ENCODE assay signal across 9 mouse cellular contexts in the genomic region with DNA sequence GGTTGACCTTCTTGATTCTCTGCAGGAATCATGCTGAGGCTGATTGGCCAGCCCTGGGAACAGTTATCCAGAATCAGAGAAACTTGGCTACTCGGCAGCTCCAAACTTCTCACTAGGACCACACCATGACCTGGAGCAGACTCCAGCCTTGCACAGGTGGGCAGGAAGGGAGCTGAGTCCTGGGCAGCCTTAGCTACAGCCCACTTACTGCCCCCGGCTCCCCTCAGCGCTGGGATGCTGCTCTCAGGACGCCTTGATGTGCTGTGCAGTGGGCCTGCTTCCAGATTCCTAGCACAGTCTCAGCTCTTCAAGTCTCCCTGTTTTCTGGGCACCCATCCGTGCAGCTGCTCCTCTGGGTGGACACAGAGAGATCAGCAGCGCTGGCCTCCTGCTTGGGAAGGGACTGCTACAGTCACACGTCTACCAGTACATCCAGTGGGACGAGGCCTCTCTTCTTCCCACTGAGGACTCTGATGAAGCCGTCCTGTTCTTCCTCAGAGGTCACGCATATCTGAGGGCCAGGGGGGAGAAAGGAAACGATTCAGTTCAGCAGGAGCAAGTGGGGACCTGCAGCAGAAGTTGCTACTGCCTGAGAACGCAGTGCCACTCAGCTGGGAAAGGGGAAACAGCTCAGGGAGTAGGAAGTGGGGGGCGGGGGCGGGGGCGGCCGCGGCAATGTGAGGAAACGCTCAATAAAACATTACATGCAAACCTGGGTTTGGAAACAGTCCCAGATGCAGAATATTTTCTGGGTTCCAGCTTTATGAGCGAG.
DNase-seq lines count a peak whose midpoint lies in the region; ATAC-seq and TF ChIP-seq lines count a peak whose summit lies in the region.
"Had no signal": no experiment of that assay in that cellular context is flagged by ENCODE, and none has a peak within 500 bp of the region (broad histone marks: within the 10 kb centered on the region; RNA-seq: fewer than 3 reads in every experiment).

No protein-coding gene starts in this region.

- no peak for TF ChIP-seq CTCF in intestine, postnatal 0 days (IDR thresholded peaks at IDR 0.05; ENCODE audit: low read depth)

- H3K36me3 ChIP-seq in kidney, embryonic 14.5 days (ENCODE audit: control insufficient read depth, insufficient read depth, low read length), result no peaks in the 10 kb centered on the region
- H3K36me3 ChIP-seq in intestine, postnatal 0 days (ENCODE audit: control insufficient read depth, insufficient read depth), result no peaks in the 10 kb centered on the region
- H3K36me3 ChIP-seq: embryonic facial prominence, embryonic 12.5 days had no signal

- DNase-seq in kidney, adult 9 months, result no peak
- peak; percentile 14 for DNase-seq in lung, postnatal 10 days
- DNase-seq in right cerebral cortex, adult 18-20 months, result no peak
- no peak for DNase-seq in cerebellum, postnatal 36 days
- DNase-seq: right cerebral cortex, postnatal 4 days had no signal

- no peaks in the 10 kb centered on the region for H3K9me3 ChIP-seq in kidney, embryonic 14.5 days (ENCODE audit: control insufficient read depth, low read length)
- no peaks in the 10 kb centered on the region for H3K9me3 ChIP-seq in intestine, postnatal 0 days (ENCODE audit: control insufficient read depth)
- H3K9me3 ChIP-seq: embryonic facial prominence, embryonic 12.5 days had no signal

- WGBS in kidney, embryonic 14.5 days, result 30% methylated on average over 19 of the region's 19 CpGs
- WGBS in intestine, postnatal 0 days, result 62% methylated on average over 19 of the region's 19 CpGs

- peak; percentile 60; the same call in 1 of the 2 replicates for ATAC-seq in kidney, embryonic 14.5 days (ENCODE audit: low FRiP score, low TSS enrichment)
- ATAC-seq in intestine, postnatal 0 days, result no peak

- no peaks in the 10 kb centered on the region for H3K27me3 ChIP-seq in kidney, embryonic 14.5 days (ENCODE audit: control insufficient read depth, insufficient read depth, low read length)
- H3K27me3 ChIP-seq in intestine, postnatal 0 days (replicated peaks; ENCODE audit: control insufficient read depth, insufficient read depth, low read length), result no peaks in the 10 kb centered on the region
- H3K27me3 ChIP-seq: embryonic facial prominence, embryonic 12.5 days had no signal

- H3K27ac ChIP-seq in kidney, embryonic 14.5 days (ENCODE audit: low read depth, low read length), result no peak overlapping the region; the same call in 1 of the 2 replicates
- H3K27ac ChIP-seq in brown adipose tissue, adult 24 weeks (replicated peaks; ENCODE audit: low read depth, low read length), result peak overlapping the region; percentile 35; the same call in 1 of the 2 replicates
- no peak overlapping the region for H3K27ac ChIP-seq in intestine, postnatal 0 days (ENCODE audit: low read depth, low read length)
- H3K27ac ChIP-seq: embryonic facial prominence, embryonic 12.5 days had no signal

- no peak overlapping the region for H3K4me3 ChIP-seq in kidney, embryonic 14.5 days (ENCODE audit: low read length)
- H3K4me3 ChIP-seq in brown adipose tissue, adult 24 weeks (ENCODE audit: insufficient read depth, low read depth, low read length), result no peak overlapping the region
- no peak overlapping the region for H3K4me3 ChIP-seq in intestine, postnatal 0 days (ENCODE audit: low read depth, low read length)
- H3K4me3 ChIP-seq: embryonic facial prominence, embryonic 12.5 days had no signal

- H3K9ac ChIP-seq in kidney, embryonic 14.5 days (ENCODE audit: low read depth, low read length), result no peak overlapping the region
- no peak overlapping the region for H3K9ac ChIP-seq in intestine, postnatal 0 days (ENCODE audit: low read depth, low read length)
- H3K9ac ChIP-seq: embryonic facial prominence, embryonic 12.5 days had no signal

- 0 out of 2 replicates have a peak, but pooled peaks cover 12% of the 10 kb centered on the region for H3K4me1 ChIP-seq in kidney, embryonic 14.5 days (ENCODE audit: control insufficient read depth, insufficient read depth, low read length)
- H3K4me1 ChIP-seq in brown adipose tissue, adult 24 weeks (ENCODE audit: control insufficient read depth, insufficient read depth, insufficient read length, low read length), result no peaks in the 10 kb centered on the region
- H3K4me1 ChIP-seq in intestine, postnatal 0 days (replicated peaks; ENCODE audit: control insufficient read depth, insufficient read depth, low read length), result no peaks in the 10 kb centered on the region

- H3K4me2 ChIP-seq in kidney, embryonic 14.5 days (replicated peaks; ENCODE audit: low read depth, low read length), result peak overlapping the region; percentile 8; the same call in 1 of the 2 replicates
- 0 out of 2 replicates have a peak overlapping the region, but pooled peaks have one; percentile 9 for H3K4me2 ChIP-seq in intestine, postnatal 0 days (replicated peaks; ENCODE audit: low read depth)
- H3K4me2 ChIP-seq: embryonic facial prominence, embryonic 12.5 days had no signal
